Mouse (Mus musculus): ENCODE measurements at regions not wholly inside any gene's neighbourhood (a gene's known extent, or its start where the extent isn't known, plus 50 kb on each side); places are given as distances from the start of the nearest gene placed in this dataset.
A peak's percentile ranks its signal among the peaks of the same experiment; 100 is the strongest.
"Not testable (repeated sequence)": the region's sequence is repeated elsewhere in the genome, so short reads cannot be mapped to it uniquely, and the experiment has no call there.

- H3K36me3 ChIP-seq (replicated peaks; ENCODE audit: control insufficient read depth, insufficient read depth); H3K4me2 ChIP-seq (replicated peaks); ATAC-seq (ENCODE audit: low FRiP score); H3K27me3 ChIP-seq (ENCODE audit: control insufficient read depth, insufficient read depth, low read length); H3K9me3 ChIP-seq (ENCODE audit: control insufficient read depth, low read length); H3K4me1 ChIP-seq (replicated peaks; ENCODE audit: control insufficient read depth, insufficient read depth, low read length); H3K9ac ChIP-seq; H3K4me3 ChIP-seq (replicated peaks; ENCODE audit: low read length); H3K27ac ChIP-seq; DNase-seq (ENCODE audit: low spot score): not testable (repeated sequence)
- WGBS: 53% methylated on average over 12 of the region's 12 CpGs
Measured at GRCm38 (mm10) chr6:3201507-3201906, 197.9 kb downstream of the Samd9l start.

DNA sequence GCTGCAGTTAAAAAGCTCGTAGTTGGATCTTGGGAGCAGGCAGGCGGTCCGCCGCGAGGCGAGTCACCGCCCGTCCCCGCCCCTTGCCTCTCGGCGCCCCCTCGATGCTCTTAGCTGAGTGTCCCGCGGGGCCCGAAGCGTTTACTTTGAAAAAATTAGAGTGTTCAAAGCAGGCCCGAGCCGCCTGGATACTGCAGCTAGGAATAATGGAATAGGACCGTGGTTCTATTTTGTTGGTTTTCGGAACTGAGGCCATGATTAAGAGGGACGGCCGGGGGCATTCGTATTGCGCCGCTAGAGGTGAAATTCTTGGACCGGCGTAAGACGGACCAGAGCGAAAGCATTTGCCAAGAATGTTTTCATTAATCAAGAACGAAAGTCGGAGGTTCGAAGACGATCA is 198.3 kb downstream of the Samd9l start:
- Histone ChIP-seq H3K9ac (no peak overlapping the region), H3K4me3 (replicated peaks; ENCODE audit: low read length) (no peak overlapping the region), H3K27ac (no peak overlapping the region), H3K27me3 (ENCODE audit: control insufficient read depth, insufficient read depth, low read length) (no peaks in the 10 kb centered on the region), H3K4me1 (replicated peaks; ENCODE audit: control insufficient read depth, insufficient read depth, low read length) (no peaks in the 10 kb centered on the region), H3K4me2 (replicated peaks) (no peak overlapping the region), H3K36me3 (replicated peaks; ENCODE audit: control insufficient read depth, insufficient read depth) (no peaks in the 10 kb centered on the region), H3K9me3 (ENCODE audit: control insufficient read depth, low read length) (peaks cover 2% of the 10 kb centered on the region; the same call in 1 of the 2 replicates)
- ATAC-seq (ENCODE audit: low FRiP score) (no peak), DNase-seq (ENCODE audit: low spot score) (no peak)
- WGBS: 74% methylated on average over 28 of the region's 33 CpGs

DNA sequence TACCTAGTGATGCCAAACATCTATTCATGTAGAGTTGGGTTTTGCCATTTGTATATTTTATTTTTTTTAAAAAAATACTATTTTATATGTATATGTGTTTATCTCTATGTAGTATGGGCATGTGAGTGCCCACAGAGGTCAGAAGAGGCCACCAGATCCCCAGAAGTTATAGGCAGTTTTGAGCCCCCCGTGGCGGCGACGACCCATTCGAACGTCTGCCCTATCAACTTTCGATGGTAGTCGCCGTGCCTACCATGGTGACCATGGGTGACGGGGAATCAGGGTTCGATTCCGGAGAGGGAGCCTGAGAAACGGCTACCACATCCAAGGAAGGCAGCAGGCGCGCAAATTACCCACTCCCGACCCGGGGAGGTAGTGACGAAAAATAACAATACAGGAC is 198.8 kb downstream of the Samd9l start:
- H3K4me3 ChIP-seq (replicated peaks; ENCODE audit: low read length); H3K9me3 ChIP-seq (ENCODE audit: control insufficient read depth, low read length); H3K4me1 ChIP-seq (replicated peaks; ENCODE audit: control insufficient read depth, insufficient read depth, low read length); H3K27me3 ChIP-seq (ENCODE audit: control insufficient read depth, insufficient read depth, low read length); H3K36me3 ChIP-seq (replicated peaks; ENCODE audit: control insufficient read depth, insufficient read depth); H3K9ac ChIP-seq; H3K27ac ChIP-seq; ATAC-seq (ENCODE audit: low FRiP score); H3K4me2 ChIP-seq (replicated peaks): not testable (repeated sequence)
- DNase-seq (ENCODE audit: low spot score): peak; percentile 55
- WGBS: 85% methylated on average over 15 of the region's 18 CpGs

GRCm38 (mm10) chr6:3192424-3192820 is 206.9 kb downstream of the Samd9l start:
- H3K9ac ChIP-seq; H3K4me1 ChIP-seq (replicated peaks; ENCODE audit: control insufficient read depth, insufficient read depth, low read length); H3K9me3 ChIP-seq (ENCODE audit: control insufficient read depth, low read length); H3K4me2 ChIP-seq (replicated peaks); H3K27ac ChIP-seq; H3K36me3 ChIP-seq (replicated peaks; ENCODE audit: control insufficient read depth, insufficient read depth); DNase-seq (ENCODE audit: low spot score); H3K4me3 ChIP-seq (replicated peaks; ENCODE audit: low read length); H3K27me3 ChIP-seq (ENCODE audit: control insufficient read depth, insufficient read depth, low read length): not testable (repeated sequence)
- 61% methylated on average over 1 of the region's 1 CpGs for WGBS
- 0 out of 2 replicates have a peak, but pooled peaks have one; percentile 55 for ATAC-seq (ENCODE audit: low FRiP score)

GRCm38 (mm10) chr6:3191695-3192423 is 207.5 kb downstream of the Samd9l start:
- not testable (repeated sequence) for H3K9me3 ChIP-seq (ENCODE audit: control insufficient read depth, low read length); H3K36me3 ChIP-seq (replicated peaks; ENCODE audit: control insufficient read depth, insufficient read depth); ATAC-seq (ENCODE audit: low FRiP score); H3K4me1 ChIP-seq (replicated peaks; ENCODE audit: control insufficient read depth, insufficient read depth, low read length); H3K27ac ChIP-seq; H3K4me2 ChIP-seq (replicated peaks); H3K4me3 ChIP-seq (replicated peaks; ENCODE audit: low read length); H3K9ac ChIP-seq; DNase-seq (ENCODE audit: low spot score); H3K27me3 ChIP-seq (ENCODE audit: control insufficient read depth, insufficient read depth, low read length)
- 89% methylated on average over 5 of the region's 6 CpGs for WGBS

GRCm38 (mm10) chr6:3183819-3184199 is 215.6 kb downstream of the Samd9l start:
- DNase-seq (ENCODE audit: low spot score) (peak; percentile 43), ATAC-seq (ENCODE audit: low FRiP score) (no peak)
- 46% methylated on average over 5 of the region's 5 CpGs for WGBS
- no peak overlapping the region for H3K27ac ChIP-seq
- no peaks in the 10 kb centered on the region for H3K27me3 ChIP-seq (ENCODE audit: control insufficient read depth, insufficient read depth, low read length)
- H3K4me3 ChIP-seq (replicated peaks; ENCODE audit: low read length): no peak overlapping the region
- H3K4me2 ChIP-seq (replicated peaks): no peak overlapping the region
- H3K9me3 ChIP-seq (ENCODE audit: control insufficient read depth, low read length): peaks cover 32% of the 10 kb centered on the region
- H3K9ac ChIP-seq: no peak overlapping the region
- H3K4me1 ChIP-seq (replicated peaks; ENCODE audit: control insufficient read depth, insufficient read depth, low read length): no peaks in the 10 kb centered on the region
- no peaks in the 10 kb centered on the region for H3K36me3 ChIP-seq (replicated peaks; ENCODE audit: control insufficient read depth, insufficient read depth)

GRCm38 (mm10) chr6:3182889-3183818 is 216.2 kb downstream of the Samd9l start:
- ATAC-seq (ENCODE audit: low FRiP score): peak; percentile 81
- no peak for DNase-seq (ENCODE audit: low spot score)

GRCm38 (mm10) chr6:3182424-3182841 is 216.9 kb downstream of the Samd9l start:
- peak; percentile 63 for ATAC-seq (ENCODE audit: low FRiP score)

More at GRCm38 (mm10) chr6:3182889-3183818, 216.2 kb downstream of the Samd9l start:
- Histone ChIP-seq H3K9ac (no peak overlapping the region), H3K36me3 (replicated peaks; ENCODE audit: control insufficient read depth, insufficient read depth) (no peaks in the 10 kb centered on the region), H3K9me3 (ENCODE audit: control insufficient read depth, low read length) (peaks cover 32% of the 10 kb centered on the region), H3K4me1 (replicated peaks; ENCODE audit: control insufficient read depth, insufficient read depth, low read length) (no peaks in the 10 kb centered on the region), H3K4me3 (replicated peaks; ENCODE audit: low read length) (peak overlapping the region; percentile 23), H3K4me2 (replicated peaks) (peak overlapping the region; percentile 40), H3K27ac (no peak overlapping the region), H3K27me3 (ENCODE audit: control insufficient read depth, insufficient read depth, low read length) (no peaks in the 10 kb centered on the region)
- WGBS: 51% methylated on average over 33 of the region's 33 CpGs

GRCm38 (mm10) chr6:3179603-3180348 is 219.6 kb downstream of the Samd9l start:
- not testable (repeated sequence) for H3K27me3 ChIP-seq (ENCODE audit: control insufficient read depth, insufficient read depth, low read length); ATAC-seq (ENCODE audit: low FRiP score); H3K4me3 ChIP-seq (replicated peaks; ENCODE audit: low read length); H3K36me3 ChIP-seq (replicated peaks; ENCODE audit: control insufficient read depth, insufficient read depth); H3K9ac ChIP-seq; DNase-seq (ENCODE audit: low spot score); H3K27ac ChIP-seq; H3K4me1 ChIP-seq (replicated peaks; ENCODE audit: control insufficient read depth, insufficient read depth, low read length); H3K4me2 ChIP-seq (replicated peaks)
- 78% methylated on average over 7 of the region's 10 CpGs for WGBS
- H3K9me3 ChIP-seq (ENCODE audit: control insufficient read depth, low read length): peaks cover 32% of the 10 kb centered on the region

More at GRCm38 (mm10) chr6:3182424-3182841, 216.9 kb downstream of the Samd9l start:
- not testable (repeated sequence) for H3K4me1 ChIP-seq (replicated peaks; ENCODE audit: control insufficient read depth, insufficient read depth, low read length); H3K27me3 ChIP-seq (ENCODE audit: control insufficient read depth, insufficient read depth, low read length); H3K36me3 ChIP-seq (replicated peaks; ENCODE audit: control insufficient read depth, insufficient read depth); H3K9ac ChIP-seq; H3K27ac ChIP-seq; DNase-seq (ENCODE audit: low spot score)
- H3K4me3 ChIP-seq (replicated peaks; ENCODE audit: low read length): peak overlapping the region; percentile 23
- peak overlapping the region; percentile 40 for H3K4me2 ChIP-seq (replicated peaks)
- 47% methylated on average over 17 of the region's 17 CpGs for WGBS
- peaks cover 32% of the 10 kb centered on the region for H3K9me3 ChIP-seq (ENCODE audit: control insufficient read depth, low read length)

Measured in hindbrain, embryonic 14.5 days (tissue).